Mouse (Mus musculus) lung, postnatal 10 days (tissue): Measurements from ENCODE around the gene Cpeb1.

ENCODE experiments used
- DNase-seq: peaks from one replicate; pipeline ENCODE4 v3.0.0; 2021

Cpeb1 gene

GRCm38 (mm10) chr7:81326043-81326442 lies 129.2 kb downstream of the Cpeb1 start:
- DNase-seq = no peak

GRCm38 (mm10) chr7:81321776-81322175 lies 133.5 kb downstream of the Cpeb1 start:
- DNase-seq = no peak

DNA sequence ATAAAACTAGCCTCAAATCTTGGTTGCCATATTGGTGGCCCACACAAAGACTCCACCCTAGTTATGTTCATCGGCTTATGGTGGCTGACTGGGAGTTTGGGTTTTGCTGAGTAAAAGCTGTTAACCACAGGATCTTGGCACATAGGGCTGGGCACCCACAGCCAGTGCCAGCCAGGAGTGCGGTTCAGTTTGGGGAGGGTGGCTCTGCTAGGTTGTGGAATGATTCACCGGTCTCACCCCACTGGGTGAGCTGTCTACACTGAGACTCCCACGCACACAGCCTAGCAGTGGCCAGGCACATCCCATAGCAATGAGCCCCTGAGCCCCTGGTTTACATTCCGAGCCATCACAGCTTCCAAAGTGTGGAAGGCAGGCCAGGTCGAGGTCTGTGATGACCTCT lies 135.5 kb downstream of the Cpeb1 start:
- no peak for DNase-seq

DNA sequence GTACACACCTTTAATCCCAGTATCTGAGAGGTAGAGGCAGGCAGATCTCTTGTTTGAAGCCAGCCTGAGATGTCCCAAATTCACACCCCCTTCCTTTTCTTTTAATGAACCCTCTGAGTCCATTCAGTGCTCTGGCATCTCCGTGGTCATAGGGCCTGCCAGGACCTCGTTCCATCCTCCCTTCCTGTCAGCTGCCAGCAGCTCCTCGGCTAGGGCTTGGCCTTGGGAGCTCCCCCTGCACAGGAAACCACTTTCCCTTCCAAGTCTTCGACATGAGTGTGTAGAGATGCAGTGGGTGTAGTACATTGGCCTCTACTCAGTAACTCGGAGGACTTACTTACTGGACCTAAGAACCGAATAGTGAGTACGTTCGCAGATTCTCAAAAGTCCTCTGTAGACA lies 139.7 kb downstream of the Cpeb1 start:
- DNase-seq = peak; percentile 53

DNA sequence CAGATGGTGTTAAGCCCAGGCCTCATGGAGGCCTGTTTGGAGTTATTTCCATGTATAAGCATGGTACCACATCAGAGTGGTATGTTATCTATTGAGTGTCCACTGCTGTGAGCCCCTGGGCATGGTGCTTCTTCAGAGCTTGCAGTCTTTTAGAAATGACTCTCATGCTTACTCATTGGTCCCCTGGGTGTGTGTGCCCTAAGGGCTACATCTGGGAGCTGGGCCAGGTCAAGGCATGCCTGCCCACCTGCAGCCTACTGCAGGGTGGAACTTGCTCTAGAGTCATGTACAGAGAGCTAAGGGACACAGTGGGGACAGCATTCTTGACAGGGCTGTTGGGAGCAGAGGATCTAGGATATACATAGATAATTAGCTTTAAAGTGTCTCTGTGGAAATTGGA lies 143.7 kb downstream of the Cpeb1 start:
- no peak for DNase-seq

GRCm38 (mm10) chr7:81311130-81311529 lies 144.1 kb downstream of the Cpeb1 start:
- DNase-seq = no peak

GRCm38 (mm10) chr7:81309247-81309646 lies 146.0 kb downstream of the Cpeb1 start:
- DNase-seq = no peak

GRCm38 (mm10) chr7:81307735-81308134 lies 147.5 kb downstream of the Cpeb1 start:
- DNase-seq = no peak

GRCm38 (mm10) chr7:81304675-81305074 lies 150.6 kb downstream of the Cpeb1 start:
- DNase-seq = no peak

- no peak for DNase-seq
Measured at GRCm38 (mm10) chr7:81304100-81304499, 151.2 kb downstream of the Cpeb1 start.

GRCm38 (mm10) chr7:81303682-81304081 lies 151.6 kb downstream of the Cpeb1 start:
- peak; percentile 14 for DNase-seq

DNA sequence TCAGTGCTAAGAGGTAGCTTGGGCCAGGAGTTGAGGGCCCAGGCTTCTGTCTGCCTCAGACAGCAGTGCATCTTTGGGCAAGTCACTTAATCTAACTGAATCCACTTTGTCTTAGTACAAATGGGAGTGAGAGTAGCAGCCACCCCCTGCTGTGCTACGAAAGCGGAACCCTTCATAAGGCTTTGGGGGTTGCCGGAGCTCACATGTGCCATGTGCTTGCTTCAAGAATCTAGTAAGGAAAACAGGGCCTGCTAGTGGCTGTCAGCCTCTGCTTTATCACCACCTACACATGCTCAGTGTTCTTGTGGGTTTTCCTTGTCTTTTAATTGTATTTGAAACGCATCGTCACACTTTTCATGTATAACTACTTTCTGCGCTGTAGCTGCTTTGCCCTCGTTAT lies 153.9 kb downstream of the Cpeb1 start:
- no peak for DNase-seq

DNA sequence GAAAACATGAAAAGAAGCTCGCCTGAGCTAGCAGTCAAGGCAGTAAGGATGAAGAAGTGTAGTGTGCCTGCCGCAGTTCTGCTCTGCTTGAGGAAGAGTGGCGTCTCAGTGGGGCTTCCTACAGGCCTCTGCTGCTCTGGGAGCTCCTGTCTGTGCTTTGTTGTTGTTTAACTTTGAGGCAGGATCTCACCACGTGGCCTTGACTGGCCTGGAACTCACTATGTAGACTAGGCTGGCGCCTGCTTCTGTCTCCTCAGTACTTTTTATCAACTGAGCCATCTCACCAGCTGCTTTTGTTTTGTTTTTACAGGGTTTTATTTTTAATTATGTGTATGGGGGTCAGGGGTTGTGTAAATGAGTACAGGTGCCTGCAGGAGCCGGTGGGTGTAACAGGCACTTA lies 157.1 kb downstream of the Cpeb1 start:
- no peak for DNase-seq
